ENCODE assay signal across 11 mouse cellular contexts in genomic region chr16:13820771-13821170, GRCm38 (mm10). TPM values are rescaled to one million over a fixed set of nuclear protein-coding genes. Genes with fewer than 3 reads are reported as not detected.
A peak's percentile ranks its signal among the peaks of the same experiment; 100 is the strongest.
DNase-seq lines count a peak whose midpoint lies in the region; ATAC-seq lines count a peak whose summit lies in the region.
"Had no signal": no experiment of that assay in that cellular context is flagged by ENCODE, and none has a peak within 500 bp of the region (broad histone marks: within the 10 kb centered on the region; RNA-seq: fewer than 3 reads in every experiment).

No protein-coding gene starts in this region.

- H3K27ac ChIP-seq in kidney, embryonic 15.5 days, result no peak overlapping the region
- no peak overlapping the region for H3K27ac ChIP-seq in embryonic facial prominence, embryonic 15.5 days (replicated peaks)
- H3K27ac ChIP-seq in midbrain, embryonic 13.5 days, result no peak overlapping the region

- H3K36me3 ChIP-seq in kidney, embryonic 15.5 days, result peaks cover 10% of the 10 kb centered on the region
- peaks cover 10% of the 10 kb centered on the region; the same call in 1 of the 2 replicates for H3K36me3 ChIP-seq in embryonic facial prominence, embryonic 15.5 days
- peaks cover 16% of the 10 kb centered on the region for H3K36me3 ChIP-seq in midbrain, embryonic 13.5 days

- H3K4me2 ChIP-seq in kidney, embryonic 15.5 days, result peak overlapping the region; percentile 66
- H3K4me2 ChIP-seq in embryonic facial prominence, embryonic 15.5 days (replicated peaks), result no peak overlapping the region
- peak overlapping the region; percentile 77 for H3K4me2 ChIP-seq in midbrain, embryonic 13.5 days (replicated peaks)

- H3K27me3 ChIP-seq in kidney, embryonic 15.5 days, result no peaks in the 10 kb centered on the region
- H3K27me3 ChIP-seq in embryonic facial prominence, embryonic 15.5 days, result no peaks in the 10 kb centered on the region
- H3K27me3 ChIP-seq in midbrain, embryonic 13.5 days, result no peaks in the 10 kb centered on the region

- DNase-seq in kidney, adult 9 months, result no peak
- DNase-seq in R1 (ENCODE audit: low read depth, low spot score), result peak; percentile 51
- no peak for DNase-seq in layer of hippocampus, postnatal 36 days
- DNase-seq in layer of hippocampus, adult 9-11 months, result no peak
- DNase-seq: cerebellum, adult 8-10 months; gastrocnemius, postnatal 25 days; spleen, adult 18-20 months had no signal

- H3K4me1 ChIP-seq in kidney, embryonic 15.5 days, result peaks cover 21% of the 10 kb centered on the region
- H3K4me1 ChIP-seq in embryonic facial prominence, embryonic 15.5 days, result peaks cover 25% of the 10 kb centered on the region
- H3K4me1 ChIP-seq in midbrain, embryonic 13.5 days (replicated peaks), result peaks cover 28% of the 10 kb centered on the region

- peak overlapping the region; percentile 78 for H3K4me3 ChIP-seq in kidney, embryonic 15.5 days (replicated peaks)
- H3K4me3 ChIP-seq in embryonic facial prominence, embryonic 15.5 days (replicated peaks), result 0 out of 2 replicates have a peak overlapping the region, but pooled peaks have one; percentile 88
- H3K4me3 ChIP-seq in midbrain, embryonic 13.5 days (replicated peaks), result no peak overlapping the region; the same call in 1 of the 2 replicates

- ATAC-seq in kidney, embryonic 15.5 days (replicated peaks; ENCODE audit: low FRiP score), result no peak
- no peak for ATAC-seq in embryonic facial prominence, embryonic 15.5 days (ENCODE audit: insufficient number of reproducible peaks, low FRiP score, low TSS enrichment, low read depth)
- no peak for ATAC-seq in midbrain, embryonic 13.5 days
- no peak for ATAC-seq in frontal cortex, adult (ENCODE audit: low TSS enrichment)

- no peaks in the 10 kb centered on the region for H3K9me3 ChIP-seq in kidney, embryonic 15.5 days (replicated peaks)
- no peaks in the 10 kb centered on the region for H3K9me3 ChIP-seq in embryonic facial prominence, embryonic 15.5 days (replicated peaks)
- H3K9me3 ChIP-seq in midbrain, embryonic 13.5 days, result no peaks in the 10 kb centered on the region

- WGBS in kidney, embryonic 15.5 days, result 93% methylated on average over 5 of the region's 5 CpGs
- WGBS in embryonic facial prominence, embryonic 15.5 days, result 95% methylated on average over 5 of the region's 5 CpGs
- 98% methylated on average over 5 of the region's 5 CpGs for WGBS in midbrain, embryonic 13.5 days

- no peak overlapping the region for H3K9ac ChIP-seq in kidney, embryonic 15.5 days
- no peak overlapping the region for H3K9ac ChIP-seq in embryonic facial prominence, embryonic 15.5 days
- H3K9ac ChIP-seq in midbrain, embryonic 13.5 days (replicated peaks), result no peak overlapping the region

RNA-seq across cellular contexts. Expression of gene Ntan1, which starts 2.1 kb away (rescaled TPM):
- polyA plus RNA-seq in kidney, embryonic 15.5 days (2015; fragmentation: Nextera tagmentation; extraction: Ambion mirVana), result 162 and 163 TPM in 2 replicates
- polyA plus RNA-seq in embryonic facial prominence, embryonic 15.5 days (2015; fragmentation: Nextera tagmentation; extraction: Ambion mirVana), result 187 and 201 TPM in 2 replicates
- 217 and 231 TPM in 2 replicates for polyA plus RNA-seq in midbrain, embryonic 13.5 days (2015; fragmentation: Nextera tagmentation; extraction: Ambion mirVana)
- 10 to 100 TPM; 78.6 to 95.1 TPM for total RNA-seq in layer of hippocampus, postnatal 36 days (2021)

RNA-seq across cellular contexts. Expression of gene Rrn3, which starts 40.3 kb away (rescaled TPM):
- 68.2 and 68.9 TPM in 2 replicates for polyA plus RNA-seq in kidney, embryonic 15.5 days (2015; fragmentation: Nextera tagmentation; extraction: Ambion mirVana)
- 59.5 and 59.6 TPM in 2 replicates for polyA plus RNA-seq in embryonic facial prominence, embryonic 15.5 days (2015; fragmentation: Nextera tagmentation; extraction: Ambion mirVana)
- polyA plus RNA-seq in midbrain, embryonic 13.5 days (2015; fragmentation: Nextera tagmentation; extraction: Ambion mirVana), result 123 and 130 TPM in 2 replicates
- total RNA-seq in layer of hippocampus, postnatal 36 days (2021), result 10 to 100 TPM; 51.2 to 51.4 TPM
